Mouse (Mus musculus) neural tube, embryonic 13.5 days (tissue): ENCODE data around the gene Tmem139. TPM values are rescaled to one million over a fixed set of nuclear protein-coding genes. Genes with fewer than 3 reads are reported as not detected.

Experiments used
- ATAC-seq: fragments of 200-750 bp; cut with Nextera tagmentation; 2 replicates; pipeline ENCODE4 v1.8.0; 2017; ENCODE audit warnings: low read depth, mild to moderate bottlenecking, moderate TSS enrichment, moderate library complexity
- H3K27ac ChIP-seq: fragments of 300-500 bp; sonication (generic); replicated peaks from 2 replicates; pipeline ENCODE4 v1.5.1; 2015; ENCODE audit warnings: moderate library complexity, mild to moderate bottlenecking, inconsistent platforms
- H3K27me3 ChIP-seq: fragments of 300-500 bp; sonication (generic); 2 replicates; pipeline ENCODE4 v1.6.1; 2015; ENCODE audit warnings: mild to moderate bottlenecking, inconsistent platforms
- H3K36me3 ChIP-seq: fragments of 300-500 bp; sonication (generic); 2 replicates; pipeline ENCODE4 v1.6.1; 2015; ENCODE audit warnings: mild to moderate bottlenecking, inconsistent platforms
- H3K4me1 ChIP-seq: fragments of 300-500 bp; sonication (generic); replicated peaks from 2 replicates; pipeline ENCODE4 v1.6.1; 2015; ENCODE audit warnings: inconsistent platforms
- H3K4me2 ChIP-seq: fragments of 300-500 bp; sonication (generic); 2 replicates; pipeline ENCODE4 v1.6.1; 2015; ENCODE audit warnings: inconsistent platforms, mild to moderate bottlenecking, moderate library complexity
- H3K4me3 ChIP-seq: fragments of 300-500 bp; sonication (generic); 2 replicates; pipeline ENCODE4 v1.5.1; 2015; ENCODE audit warnings: mild to moderate bottlenecking, inconsistent platforms
- H3K9ac ChIP-seq: fragments of 300-500 bp; sonication (generic); 2 replicates; pipeline ENCODE4 v1.6.1; 2015; ENCODE audit warnings: moderate library complexity, mild to moderate bottlenecking, inconsistent platforms
- H3K9me3 ChIP-seq: fragments of 300-500 bp; sonication (generic); 2 replicates; pipeline ENCODE4 v1.6.1; 2016; ENCODE audit warnings: inconsistent platforms
- WGBS: fragments of 180-500 bp; shearing (Covaris S2); methylation state at CpG from one replicate; pipeline ENCODE4 v1.1.7; 2015; 5-methylcytosine and 5-hydroxymethylcytosine counted together
- polyA plus RNA-seq: library from polyadenylated mRNA; unstranded; fragments of >200 nt; fragmentation: Nextera tagmentation; extraction: Ambion mirVana; gene quantifications from 2 replicates; pipeline ENCODE4 v1.2.1, GENCODE M21; 2015

The Tmem139 gene
- polyA plus RNA-seq, 1 experiment from 2014 or later, result 0.28 TPM

DNA sequence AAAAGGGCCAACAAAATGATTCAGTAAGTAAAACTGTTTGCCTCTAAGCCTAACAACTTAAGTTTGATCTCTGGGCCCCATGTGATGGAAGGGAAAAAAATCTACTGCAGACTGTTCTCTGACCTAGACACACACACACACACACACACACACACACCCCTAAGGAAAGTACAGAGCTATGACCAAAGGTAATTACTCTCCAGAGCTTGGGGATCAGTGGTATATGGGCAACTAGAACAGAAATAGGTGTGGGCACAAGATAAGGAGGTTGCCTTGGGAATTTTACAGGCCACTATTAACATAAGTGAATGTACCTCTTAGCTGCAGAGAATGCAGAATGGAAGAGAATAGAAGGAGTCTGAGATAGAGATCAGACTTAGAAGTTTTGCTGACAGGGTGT, 25.8 kb downstream of the Tmem139 start:
- Histone ChIP-seq H3K27ac (no peak overlapping the region), H3K27me3 (no peaks in the 10 kb centered on the region), H3K9ac (no peak overlapping the region), H3K9me3 (no peaks in the 10 kb centered on the region), H3K4me1 (no peaks in the 10 kb centered on the region), H3K4me3 (no peak overlapping the region), H3K4me2 (no peak overlapping the region), H3K36me3 (peaks cover 65% of the 10 kb centered on the region)
- no peak for ATAC-seq

DNA sequence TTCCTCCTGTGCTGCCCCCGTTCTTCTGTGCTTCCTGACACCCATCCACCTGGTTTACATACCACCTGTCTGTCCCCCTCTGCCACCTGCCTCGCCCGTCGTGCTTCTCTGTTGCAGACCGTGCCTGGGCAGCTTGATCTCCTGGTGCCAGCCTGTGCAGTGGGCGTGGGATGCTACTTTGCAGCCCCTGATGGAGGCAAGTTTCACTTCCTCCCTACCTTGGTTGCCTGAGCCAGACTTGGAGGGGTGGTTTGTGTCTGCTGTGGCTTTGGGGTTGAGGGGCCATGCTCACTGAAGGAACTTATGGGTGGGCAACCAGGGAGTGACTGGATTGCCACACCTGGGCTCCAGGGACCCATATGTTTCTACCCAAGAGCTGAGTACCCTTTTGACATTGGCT, 31.6 kb downstream of the Tmem139 start:
- Histone ChIP-seq H3K4me3 (no peak overlapping the region), H3K4me2 (no peak overlapping the region), H3K27ac (no peak overlapping the region), H3K4me1 (no peaks in the 10 kb centered on the region), H3K9ac (no peak overlapping the region), H3K9me3 (no peaks in the 10 kb centered on the region), H3K36me3 (peaks cover 75% of the 10 kb centered on the region), H3K27me3 (no peaks in the 10 kb centered on the region)
- 88% methylated on average over 6 of the region's 6 CpGs for WGBS
- no peak for ATAC-seq

DNA sequence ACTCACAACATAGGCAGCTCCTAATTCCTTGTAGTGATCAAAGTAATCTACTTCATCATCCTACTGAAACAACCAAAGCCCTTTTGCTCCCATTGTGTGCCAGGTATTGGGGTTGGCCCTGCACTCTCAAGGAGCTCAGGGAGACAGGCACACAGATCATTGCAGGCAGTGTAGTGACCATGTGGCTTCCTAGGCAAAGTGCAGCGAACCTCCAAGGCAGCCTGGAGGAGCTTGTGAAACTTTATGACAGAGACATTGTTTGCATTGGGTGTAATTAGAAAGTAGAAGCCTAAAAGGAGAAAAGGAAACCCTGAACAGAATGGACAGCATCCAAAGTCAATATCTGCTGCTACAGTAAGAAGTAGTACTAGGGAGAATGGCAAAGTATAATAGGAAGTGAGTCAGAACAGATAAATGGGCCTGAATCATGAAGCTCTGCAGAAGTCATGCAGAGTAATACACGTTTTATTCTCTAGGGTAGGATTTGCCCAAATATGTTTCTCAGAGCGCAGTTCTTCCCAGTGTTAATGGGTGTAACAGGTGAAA, 33.9 kb downstream of the Tmem139 start:
- H3K9ac ChIP-seq, result no peak overlapping the region
- ATAC-seq, result no peak
- H3K4me1 ChIP-seq, result no peaks in the 10 kb centered on the region
- no peaks in the 10 kb centered on the region for H3K9me3 ChIP-seq
- H3K27me3 ChIP-seq, result no peaks in the 10 kb centered on the region
- WGBS, result 72% methylated on average over 3 of the region's 3 CpGs
- no peak overlapping the region for H3K27ac ChIP-seq
- H3K36me3 ChIP-seq, result peaks cover 87% of the 10 kb centered on the region
- no peak overlapping the region for H3K4me3 ChIP-seq
- no peak overlapping the region for H3K4me2 ChIP-seq

DNA sequence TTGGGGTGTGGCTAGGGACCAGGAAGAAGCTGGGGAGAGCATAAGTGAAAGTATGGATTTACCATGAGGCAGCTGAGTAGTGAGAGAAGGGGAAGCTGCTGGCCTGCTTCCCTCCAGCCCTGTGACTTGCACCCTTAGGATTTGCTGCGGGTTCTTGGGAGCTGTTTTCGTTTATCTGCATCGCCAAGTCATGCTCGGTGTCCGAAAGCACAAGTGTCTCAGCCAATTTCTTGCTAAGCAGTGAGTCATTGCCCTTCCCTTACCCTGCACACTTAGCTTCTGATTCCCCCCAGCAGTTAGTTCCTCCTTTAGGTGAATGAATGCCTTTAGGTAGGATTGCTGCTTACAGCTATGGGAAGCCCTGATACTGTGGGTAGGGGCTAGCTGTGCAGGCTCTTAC, 37.6 kb downstream of the Tmem139 start:
- H3K4me3 ChIP-seq, result no peak overlapping the region
- WGBS, result 92% methylated on average over 5 of the region's 5 CpGs
- no peaks in the 10 kb centered on the region for H3K9me3 ChIP-seq
- no peak overlapping the region for H3K4me2 ChIP-seq
- no peak overlapping the region for H3K9ac ChIP-seq
- peaks cover 67% of the 10 kb centered on the region for H3K36me3 ChIP-seq
- H3K27me3 ChIP-seq, result no peaks in the 10 kb centered on the region
- no peak overlapping the region for H3K27ac ChIP-seq
- H3K4me1 ChIP-seq, result no peaks in the 10 kb centered on the region
- no peak for ATAC-seq

DNA sequence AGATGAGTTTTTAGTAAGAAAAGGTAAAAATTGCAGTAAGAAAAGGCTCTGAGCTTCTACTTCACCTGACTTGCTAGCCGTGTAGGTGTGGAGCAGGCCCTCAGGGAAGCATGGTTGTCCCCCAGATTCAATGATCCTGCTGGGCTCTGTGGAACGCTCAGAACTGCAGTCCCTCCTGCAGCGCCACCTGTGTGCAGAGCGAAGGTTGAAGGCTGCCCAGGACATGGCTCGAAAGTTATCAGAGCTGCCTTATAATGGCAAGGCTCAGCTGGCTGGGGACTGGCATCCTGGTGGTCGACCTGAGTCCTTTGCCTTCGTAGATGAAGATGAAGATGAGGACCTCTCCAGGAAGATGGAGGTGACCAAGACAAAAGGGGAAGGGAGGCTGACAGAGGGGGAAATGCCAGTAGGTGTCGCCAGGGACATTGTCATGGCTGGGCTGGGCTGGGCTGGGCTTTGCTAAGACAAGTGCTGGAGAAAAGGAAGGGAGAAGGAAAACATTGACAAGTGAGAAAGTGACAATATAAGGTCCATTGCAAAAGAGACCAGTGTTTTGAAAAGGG, 48.1 kb downstream of the Tmem139 start:
- no peak overlapping the region for H3K4me2 ChIP-seq
- 57% methylated on average over 8 of the region's 8 CpGs for WGBS
- H3K9ac ChIP-seq, result no peak overlapping the region
- no peak overlapping the region for H3K4me3 ChIP-seq
- no peak for ATAC-seq
- H3K4me1 ChIP-seq, result no peaks in the 10 kb centered on the region
- H3K27me3 ChIP-seq, result no peaks in the 10 kb centered on the region
- H3K36me3 ChIP-seq, result peaks cover 81% of the 10 kb centered on the region
- no peaks in the 10 kb centered on the region for H3K9me3 ChIP-seq
- no peak overlapping the region for H3K27ac ChIP-seq

DNA sequence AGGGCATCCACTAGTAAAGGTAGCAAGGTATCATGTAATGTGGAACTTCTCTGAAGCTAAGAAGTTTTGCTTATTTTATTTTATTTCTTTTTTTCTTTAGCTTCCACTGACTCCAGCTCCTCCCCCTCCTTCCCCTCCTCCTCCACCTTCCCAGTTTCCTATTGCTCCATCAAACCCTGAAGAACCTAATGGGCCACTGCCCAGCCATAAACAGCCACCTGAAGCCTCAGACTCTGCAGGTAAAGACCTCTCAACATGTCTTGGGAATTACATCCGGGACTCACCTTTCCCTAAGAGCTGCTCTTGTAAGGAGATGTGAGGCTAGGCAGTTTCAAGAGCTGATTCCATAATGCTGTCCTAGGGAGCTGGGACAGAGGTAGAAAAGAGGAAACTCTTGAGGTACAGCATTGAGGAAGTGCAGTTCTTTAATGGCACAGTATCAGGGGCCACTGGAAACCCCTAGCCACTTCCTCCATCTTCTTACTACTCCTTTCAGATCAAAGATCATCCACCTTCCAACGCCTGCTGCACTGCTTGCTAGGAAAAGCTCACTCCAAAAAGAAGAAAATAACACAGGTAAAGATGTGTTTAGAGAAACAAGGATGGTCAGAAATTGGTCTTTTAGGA, 48.8 kb downstream of the Tmem139 start:
- 87% methylated on average over 2 of the region's 2 CpGs for WGBS
- Histone ChIP-seq H3K9ac (no peak overlapping the region), H3K27ac (no peak overlapping the region), H3K4me1 (no peaks in the 10 kb centered on the region), H3K4me2 (no peak overlapping the region), H3K36me3 (peaks cover 80% of the 10 kb centered on the region), H3K27me3 (no peaks in the 10 kb centered on the region), H3K9me3 (no peaks in the 10 kb centered on the region), H3K4me3 (no peak overlapping the region)
- ATAC-seq, result no peak

Other genes starting within 250 kb of the Tmem139 start
- gene Sva, start 223.6 kb upstream of the Tmem139 start, polyA plus RNA-seq, result not detected in 2 replicates
- not detected in 2 replicates for gene Tas2r139, start 121.0 kb upstream of the Tmem139 start, polyA plus RNA-seq
- gene Tas2r144, start 46.6 kb upstream of the Tmem139 start, polyA plus RNA-seq, result not detected in 2 replicates
- gene Gstk1, start 16.0 kb upstream of the Tmem139 start, polyA plus RNA-seq, result 17.7 and 17.8 TPM in 2 replicates
- 39.1 and 45.5 TPM in 2 replicates for gene Casp2, start 3.0 kb downstream of the Tmem139 start, polyA plus RNA-seq
- gene Clcn1, start 24.7 kb downstream of the Tmem139 start, polyA plus RNA-seq, result 1.7 and 2.0 TPM in 2 replicates
- gene Fam131b, start 62.7 kb downstream of the Tmem139 start, polyA plus RNA-seq, result 7.4 and 8.1 TPM in 2 replicates
- 56.4 and 56.5 TPM in 2 replicates for gene Zyx, start 87.7 kb downstream of the Tmem139 start, polyA plus RNA-seq
- 0.24 and 0.61 TPM in 2 replicates for gene Epha1, start 111.3 kb downstream of the Tmem139 start, polyA plus RNA-seq
- gene Tas2r143, start 138.3 kb downstream of the Tmem139 start, polyA plus RNA-seq, result not detected in 2 replicates
- gene Tas2r135, start 143.5 kb downstream of the Tmem139 start, polyA plus RNA-seq, result not detected in 2 replicates
- not detected in 2 replicates for gene Tas2r126, start 172.6 kb downstream of the Tmem139 start, polyA plus RNA-seq
- not detected in 2 replicates for gene Olfr458, start 203.2 kb downstream of the Tmem139 start, polyA plus RNA-seq
- gene Olfr457, start 214.4 kb downstream of the Tmem139 start, polyA plus RNA-seq, result not detected in 2 replicates
- gene Olfr456, start 225.2 kb downstream of the Tmem139 start, polyA plus RNA-seq, result not detected in 2 replicates